Mouse (Mus musculus): ENCODE measurements around the gene Ip6k2. TPM values are rescaled to one million over a fixed set of nuclear protein-coding genes. Genes with fewer than 3 reads are reported as not detected.
A peak's percentile ranks its signal among the peaks of the same experiment; 100 is the strongest.

Ip6k2 gene
- total RNA-seq (2021) = 100 to 1,000 TPM; 240 to 270 TPM
- long read RNA-seq, transcript Ip6k2-207 (2 exons, 2,820 nt) = major isoform, 5 of 103 reads
- long read RNA-seq, partial matches to known transcripts = 28 of 103 reads
- long read RNA-seq, other reads (novel, unspliced or antisense) = 61 of 103 reads

DNA sequence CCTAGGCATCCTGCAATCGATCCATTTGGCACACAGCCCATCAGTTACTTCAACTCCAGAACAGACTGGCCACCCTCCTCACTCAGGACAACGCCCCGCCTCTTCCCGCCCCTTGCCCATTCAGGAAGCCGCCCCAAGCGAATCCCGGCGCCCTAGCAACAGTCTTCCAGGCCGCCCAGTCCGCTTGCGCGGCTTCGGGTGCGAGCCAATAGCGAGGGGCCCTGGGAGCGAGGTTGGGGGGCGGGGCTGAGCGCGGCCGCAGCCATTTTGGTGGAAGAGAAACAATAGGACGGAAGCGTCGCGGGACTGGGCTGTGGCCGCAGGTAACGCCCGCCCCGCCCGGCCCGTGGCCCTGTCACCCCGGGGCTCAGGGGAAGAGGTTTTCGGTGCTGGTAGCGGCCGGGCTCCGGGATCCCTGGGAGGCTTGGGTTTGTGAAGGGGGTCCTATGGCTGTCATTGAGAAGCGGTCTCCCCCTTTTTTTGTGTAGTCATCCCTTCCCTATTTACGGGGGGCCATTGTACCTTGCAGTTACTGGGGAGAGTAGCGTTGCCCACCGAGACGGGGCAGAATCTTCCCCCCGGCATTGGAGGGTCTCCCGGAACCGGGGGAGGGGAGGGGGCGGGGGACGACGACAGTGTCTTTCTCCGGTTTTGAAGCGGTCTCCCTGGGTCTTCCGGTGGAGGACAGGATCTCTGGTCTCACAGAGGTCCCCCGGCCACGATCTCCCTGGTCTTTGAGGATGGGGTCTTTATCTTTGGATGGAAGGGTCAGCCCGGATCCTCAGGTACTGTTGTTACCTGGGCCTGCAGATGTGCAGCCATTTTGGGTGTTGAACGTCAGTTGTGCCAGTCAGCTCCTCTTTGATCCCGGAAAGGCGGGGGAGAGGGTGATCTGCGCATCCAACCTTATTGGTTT, at the start of gene Ip6k2:
Gene Ip6k2 (plus strand): TSS at position 249 of the 916 bp plus-strand sequence.
- peak; percentile 97 for DNase-seq (ENCODE audit: low spot score in 2 of 2)

DNA sequence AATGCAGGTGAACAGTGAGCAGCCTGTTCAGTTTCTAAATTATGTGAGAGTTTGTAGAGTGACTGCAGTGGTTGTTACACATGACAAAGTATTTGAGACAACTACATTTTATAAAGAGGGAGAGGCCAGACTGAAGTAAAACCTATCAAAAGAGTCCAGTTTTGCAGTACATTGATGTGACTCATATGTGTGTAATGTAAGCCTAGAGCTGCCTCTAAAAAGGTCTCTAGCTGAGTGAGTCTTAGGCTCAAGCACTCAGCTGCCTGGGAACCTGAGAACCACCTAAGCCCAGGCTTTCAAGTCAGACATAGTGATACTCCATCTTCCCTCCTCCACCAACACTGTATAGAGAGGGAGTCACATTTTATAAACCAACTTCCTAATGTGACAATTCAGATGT, 49.0 kb upstream of the Ip6k2 start:
- DNase-seq (ENCODE audit: low spot score in 2 of 2) = no peak

DNA sequence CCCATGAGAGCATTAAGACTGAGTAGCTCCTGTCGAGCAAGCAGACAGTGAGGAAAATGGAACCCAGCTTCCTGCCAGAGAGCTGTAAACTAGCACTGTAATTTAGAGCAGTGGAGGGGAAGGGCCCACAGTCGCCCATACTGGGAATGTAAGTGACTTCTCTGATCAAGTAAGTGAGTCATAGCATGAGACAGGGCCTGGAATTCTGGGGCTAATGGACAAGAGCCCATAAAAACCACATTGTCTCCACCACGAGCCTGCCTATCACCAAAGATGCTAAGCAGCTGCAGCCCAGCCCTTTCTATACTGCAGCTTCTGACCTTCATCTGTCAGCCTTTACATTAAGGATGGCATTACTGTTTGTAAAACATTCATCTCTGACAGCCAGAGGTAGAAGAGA, 44.4 kb upstream of the Ip6k2 start:
- no peak for DNase-seq (ENCODE audit: low spot score in 2 of 2)

DNA sequence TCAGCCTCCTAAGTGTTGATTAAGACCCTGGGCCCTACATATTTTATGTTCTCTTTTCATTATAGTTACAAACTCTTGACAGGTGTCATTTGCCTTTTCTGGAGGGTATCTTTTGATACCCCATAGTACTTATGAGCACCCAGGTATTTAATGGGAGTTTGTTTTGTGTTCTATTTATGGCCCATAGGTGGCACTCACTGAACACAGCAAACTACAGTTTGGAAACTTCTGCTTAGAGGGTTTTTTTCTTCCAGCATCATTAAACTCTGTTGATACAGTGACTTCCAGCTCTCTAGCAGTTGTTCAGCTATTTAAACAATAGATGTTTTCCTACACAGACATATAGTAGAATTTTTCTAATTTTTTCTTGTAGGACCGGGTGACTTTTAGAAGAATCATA, 43.5 kb upstream of the Ip6k2 start:
- no peak for DNase-seq (ENCODE audit: low spot score in 2 of 2)

DNA sequence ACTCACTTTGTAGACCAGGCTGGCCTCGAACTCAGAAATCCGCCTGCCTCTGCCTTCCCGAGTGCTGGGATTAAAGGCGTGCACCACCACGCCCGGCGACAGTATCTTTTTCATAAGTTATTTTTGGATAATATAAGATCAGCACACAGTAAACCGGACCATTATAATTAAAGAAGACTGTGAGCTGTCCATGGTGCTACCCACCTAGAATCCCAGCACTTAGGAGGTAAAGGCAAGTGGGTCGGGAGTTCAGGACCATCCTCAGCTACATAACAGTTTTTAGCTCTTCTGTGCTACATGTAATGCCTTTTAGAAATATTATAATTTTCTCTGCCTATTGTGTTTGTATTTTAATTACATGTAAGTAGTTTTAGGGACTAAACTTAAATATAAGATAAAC, 41.5 kb upstream of the Ip6k2 start:
- DNase-seq (ENCODE audit: low spot score in 2 of 2) = no peak

DNA sequence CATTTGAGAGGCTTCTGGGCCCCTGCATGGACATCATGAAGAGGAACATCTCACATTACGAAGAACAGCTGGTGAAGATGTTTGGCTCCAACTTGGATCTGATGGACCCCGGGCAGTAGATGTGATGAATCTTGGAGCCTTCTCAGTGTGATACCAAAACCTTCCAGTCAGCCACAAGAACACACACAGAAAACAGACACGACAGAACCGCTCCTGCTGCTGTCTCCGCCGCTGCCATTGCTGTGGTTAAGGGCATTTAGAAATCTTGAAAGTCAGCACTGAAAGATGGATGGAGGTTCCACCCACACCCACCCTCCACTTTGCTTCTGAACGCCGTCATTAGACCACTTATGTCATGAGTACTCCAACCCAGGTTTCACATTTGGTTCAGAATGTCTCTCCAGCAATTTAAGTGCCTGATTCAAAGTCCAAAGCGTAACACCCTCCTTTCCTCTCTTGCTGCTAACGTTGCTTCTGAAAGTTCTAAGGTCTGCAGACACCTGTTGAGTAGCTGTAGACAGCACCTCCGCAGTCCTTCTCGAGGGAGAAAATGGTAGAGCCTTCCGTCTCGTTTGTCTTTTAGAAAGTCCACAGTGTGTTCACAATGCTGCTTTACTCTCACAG, 36.6 kb upstream of the Ip6k2 start:
- no peak for DNase-seq (ENCODE audit: low spot score in 2 of 2)

DNA sequence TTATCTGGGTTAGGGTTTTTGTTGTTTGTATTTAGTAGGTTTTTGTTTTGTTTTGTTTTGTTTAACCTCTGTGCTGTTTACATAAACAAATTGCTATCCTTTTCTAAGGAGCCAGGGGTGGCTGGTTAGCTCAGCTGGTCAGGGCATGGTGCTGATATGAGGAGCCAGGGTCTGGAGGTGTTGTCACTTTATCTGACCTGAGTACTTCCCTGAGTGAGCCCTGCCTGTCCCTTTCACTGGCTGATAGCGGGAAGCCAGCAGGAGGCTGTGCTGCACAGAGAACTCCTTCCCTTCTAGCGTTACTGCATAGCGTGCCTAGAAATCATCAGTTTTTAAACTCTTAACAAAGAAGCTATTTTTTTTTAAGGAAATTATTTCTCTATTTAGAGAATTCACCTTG, 35.9 kb upstream of the Ip6k2 start:
- no peak for DNase-seq (ENCODE audit: low spot score in 2 of 2)

DNA sequence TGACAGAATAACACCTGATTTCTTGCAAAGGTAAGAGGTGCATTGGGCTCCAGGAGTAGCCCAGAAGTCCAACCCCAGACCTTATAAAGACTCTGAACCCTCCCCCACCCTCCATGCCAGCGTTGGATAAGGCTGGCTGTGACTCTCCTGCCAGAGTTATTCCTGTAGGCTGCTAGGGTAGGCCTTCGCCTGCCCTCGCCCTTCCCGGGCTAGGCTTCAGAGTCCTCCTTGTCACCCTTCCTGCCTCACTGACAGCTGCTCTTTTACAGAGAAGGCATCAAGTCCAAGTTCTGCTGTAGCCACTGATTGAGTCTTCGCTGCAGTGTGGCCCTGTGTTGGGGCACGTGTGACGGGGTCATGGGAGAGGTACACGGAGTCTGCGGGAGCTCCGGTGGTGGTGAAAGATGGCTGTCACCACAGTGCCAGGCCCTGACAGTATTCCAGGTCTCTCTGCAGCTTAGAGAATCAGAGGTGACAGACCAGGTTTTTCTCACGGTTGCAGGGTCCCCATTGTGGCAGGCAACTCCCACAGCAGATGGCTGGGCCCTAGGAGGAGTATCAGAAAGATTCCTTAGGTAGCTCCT, 34.9 kb upstream of the Ip6k2 start:
- no peak for DNase-seq (ENCODE audit: low spot score in 2 of 2)

DNA sequence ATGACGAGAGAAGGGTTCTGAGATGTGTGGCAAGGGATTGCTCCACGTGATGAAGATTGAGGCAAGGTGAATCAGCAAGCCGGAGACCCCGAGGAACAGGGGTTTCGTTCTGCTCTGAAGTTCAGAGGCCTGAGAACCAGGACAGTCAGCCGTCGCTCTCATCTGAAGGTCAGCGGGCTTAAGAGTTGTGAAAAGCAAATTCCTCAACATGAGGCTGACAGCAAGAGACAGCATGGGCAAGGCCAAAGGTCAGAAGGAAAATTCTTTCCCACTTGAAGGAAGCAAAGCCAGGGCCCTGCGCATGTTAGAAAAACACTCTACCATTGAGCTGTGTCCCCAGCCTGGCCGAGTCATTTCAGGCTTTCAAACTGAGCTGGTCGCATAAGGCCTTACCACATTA, 33.0 kb upstream of the Ip6k2 start:
- no peak for DNase-seq (ENCODE audit: low spot score in 2 of 2)

DNA sequence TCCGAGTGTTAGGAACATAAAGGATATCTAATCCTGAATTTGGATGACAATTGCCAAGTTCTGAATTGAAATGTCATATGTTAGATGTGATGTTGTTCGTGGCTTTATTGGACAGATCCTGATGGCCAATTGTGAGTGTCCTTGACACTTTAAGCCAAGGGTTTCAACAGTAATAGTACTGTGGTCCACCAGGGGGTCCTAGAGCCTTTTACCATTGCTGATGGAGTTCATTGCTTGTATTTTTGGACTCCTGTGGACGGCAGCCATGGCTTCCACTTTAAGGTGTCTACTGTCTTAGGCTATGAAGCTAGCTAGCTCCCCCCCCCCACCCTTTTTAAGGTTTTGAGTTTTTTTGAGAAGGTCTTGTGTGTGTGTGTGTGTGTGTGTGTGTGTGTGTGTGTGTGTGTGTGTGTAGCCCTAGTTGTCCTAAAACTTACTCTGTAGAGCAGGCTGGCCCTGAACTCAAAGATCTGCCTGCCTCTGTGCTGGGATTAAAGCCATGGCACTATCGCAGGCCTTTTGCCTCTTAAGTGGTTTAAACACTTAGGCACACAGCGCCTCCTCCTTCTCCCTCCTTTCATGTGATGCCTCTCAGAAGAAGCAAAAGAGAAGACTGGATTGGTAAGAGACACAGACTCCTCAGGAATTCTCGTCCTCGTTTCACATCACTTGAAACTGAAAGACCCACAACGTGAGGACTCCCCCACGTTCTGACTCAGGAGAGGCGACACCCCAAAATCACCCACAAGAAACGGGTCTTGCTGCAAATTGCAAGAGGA, 31.3 kb upstream of the Ip6k2 start:
- DNase-seq (ENCODE audit: low spot score in 2 of 2) = no peak

DNA sequence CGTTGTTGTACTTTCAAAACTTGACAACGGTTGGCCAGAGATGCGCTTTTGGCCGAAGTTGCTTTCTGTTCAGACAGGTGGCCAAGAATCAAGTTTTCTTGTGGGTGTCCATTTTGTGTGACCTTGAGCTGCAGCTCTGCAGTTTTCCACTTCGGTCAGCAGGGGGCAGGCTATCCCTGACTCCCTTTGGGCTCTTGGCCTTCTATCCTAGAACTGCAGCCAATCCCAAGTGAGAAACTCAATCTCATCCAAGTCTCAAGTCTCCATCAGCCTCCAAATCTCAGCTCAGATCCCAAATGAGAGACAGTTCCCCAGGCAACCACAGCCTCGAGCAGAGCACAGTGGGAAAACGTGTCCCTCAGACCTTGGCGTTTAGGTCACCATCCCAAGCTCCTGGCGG, 30.3 kb upstream of the Ip6k2 start:
- peak; percentile 55 to 83 for DNase-seq (ENCODE audit: low spot score in 2 of 2)

DNA sequence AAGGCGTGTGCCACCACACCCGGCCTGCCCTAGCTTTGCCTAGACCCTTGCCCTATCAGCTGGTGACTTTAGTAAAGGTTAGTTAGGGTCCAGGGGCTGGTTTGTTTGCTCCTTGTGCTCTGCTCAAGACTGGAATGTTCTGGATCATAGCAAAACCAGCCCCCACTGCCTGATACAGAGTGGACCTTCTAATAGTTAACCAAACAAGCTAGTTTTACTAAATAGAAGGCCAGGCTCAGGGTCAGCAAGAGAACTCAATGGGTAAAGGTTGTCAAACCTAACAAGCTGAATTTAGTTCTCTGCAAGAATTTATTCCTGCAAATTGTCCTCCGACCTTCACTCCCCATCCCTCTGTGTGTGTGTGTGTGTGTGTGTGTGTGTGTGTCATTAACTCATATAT, 29.6 kb upstream of the Ip6k2 start:
- no peak for DNase-seq (ENCODE audit: low spot score in 2 of 2)

DNA sequence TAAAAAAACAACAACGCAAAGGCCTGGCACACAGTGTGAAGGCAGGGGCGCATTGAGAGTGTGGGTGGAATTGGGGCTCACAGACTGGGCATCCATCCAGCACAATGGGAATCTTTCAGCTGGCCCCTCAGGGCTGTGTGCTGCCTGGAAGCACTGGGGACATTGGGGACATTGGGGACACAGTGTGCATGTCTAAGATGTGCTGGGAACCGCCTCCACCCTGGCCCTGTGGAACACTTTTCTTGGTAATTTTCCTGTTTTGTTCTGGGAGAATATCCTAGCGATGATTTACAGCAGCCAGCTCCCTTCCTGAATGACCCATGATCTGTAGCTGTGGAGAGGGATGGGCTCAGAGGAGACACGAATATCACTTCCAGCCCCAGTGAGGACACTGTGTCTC, 29.2 kb upstream of the Ip6k2 start:
- DNase-seq (ENCODE audit: low spot score in 2 of 2) = peak; percentile 67 to 88

DNA sequence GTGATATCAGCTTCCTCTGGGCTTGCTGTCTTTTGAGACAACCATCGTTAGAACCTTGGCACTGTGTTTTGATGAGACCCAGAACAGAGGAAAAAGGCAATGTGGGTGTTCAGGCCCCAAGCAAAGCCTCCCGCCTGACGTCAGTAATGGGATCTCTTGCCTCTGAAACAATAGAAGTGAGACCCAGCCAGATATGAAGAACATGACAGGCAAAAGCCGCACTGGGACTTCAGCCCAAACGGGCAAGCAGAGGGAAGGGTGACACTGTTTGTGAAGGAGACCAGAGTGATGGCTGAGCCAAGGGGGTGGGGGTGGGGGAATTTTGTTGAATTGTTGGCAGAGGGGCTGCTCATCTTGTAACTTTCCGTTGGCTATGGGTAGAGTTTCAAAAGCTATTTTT, 26.2 kb upstream of the Ip6k2 start:
- no peak for DNase-seq (ENCODE audit: low spot score in 2 of 2)

DNA sequence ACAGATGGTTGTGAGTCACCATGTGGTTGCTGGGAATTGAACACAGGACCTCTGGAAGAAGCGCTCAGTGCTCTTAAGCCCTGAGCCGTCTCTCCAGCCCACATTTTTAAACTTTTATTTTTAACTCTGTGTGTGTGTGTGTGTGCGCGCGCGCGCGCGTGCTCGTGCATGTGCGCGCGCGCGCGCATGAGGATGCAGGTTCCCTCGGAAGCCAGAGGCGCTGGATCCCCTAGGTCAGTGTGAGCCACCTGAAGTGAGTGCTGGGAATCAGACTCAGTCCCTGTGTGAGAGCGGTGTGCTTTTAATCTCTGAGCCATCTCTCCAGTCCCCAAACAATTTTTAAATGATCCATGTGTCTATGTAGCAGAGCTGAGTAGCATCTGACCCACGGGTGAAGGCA, 24.5 kb upstream of the Ip6k2 start:
- DNase-seq (ENCODE audit: low spot score in 2 of 2) = no peak

DNA sequence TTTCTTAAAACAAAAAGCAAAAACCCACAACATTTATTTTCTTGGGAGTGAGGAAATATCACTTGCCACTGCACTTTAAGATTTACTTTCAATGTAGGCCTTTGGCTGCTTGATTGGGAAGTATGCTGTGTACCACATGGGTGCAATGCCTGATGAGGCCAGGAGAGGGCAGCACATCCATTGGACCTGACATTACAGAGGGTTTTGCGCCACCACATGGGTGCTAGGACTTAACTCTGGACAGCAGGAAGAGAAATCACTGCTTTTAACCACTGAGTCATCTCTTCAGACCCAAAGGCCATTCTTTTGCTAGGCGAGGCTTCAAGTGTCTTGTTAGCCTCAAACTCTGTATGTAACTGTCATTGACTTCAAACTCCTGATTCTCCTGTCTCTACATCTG, 23.8 kb upstream of the Ip6k2 start:
- DNase-seq (ENCODE audit: low spot score in 2 of 2) = no peak

DNA sequence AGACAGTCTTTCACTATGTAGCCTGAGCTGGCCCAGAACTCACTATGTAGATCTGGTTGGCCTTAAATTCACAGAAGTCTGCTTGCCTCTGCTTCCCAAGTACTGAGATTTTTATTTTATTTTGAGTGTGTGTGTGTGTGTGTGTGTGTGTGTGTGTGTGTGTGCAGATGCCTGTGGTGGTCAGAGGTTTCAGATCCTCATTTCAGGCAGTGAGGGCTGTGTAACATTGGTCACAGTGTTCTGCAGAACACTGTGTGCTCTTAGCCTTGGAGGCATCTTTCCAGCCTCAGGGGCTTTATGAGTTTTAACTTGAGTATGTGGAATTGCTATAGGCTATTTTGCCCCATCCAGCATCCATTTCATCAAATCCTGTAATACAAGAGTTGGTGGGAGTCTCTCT, 22.0 kb upstream of the Ip6k2 start:
- no peak for DNase-seq (ENCODE audit: low spot score in 2 of 2)

DNA sequence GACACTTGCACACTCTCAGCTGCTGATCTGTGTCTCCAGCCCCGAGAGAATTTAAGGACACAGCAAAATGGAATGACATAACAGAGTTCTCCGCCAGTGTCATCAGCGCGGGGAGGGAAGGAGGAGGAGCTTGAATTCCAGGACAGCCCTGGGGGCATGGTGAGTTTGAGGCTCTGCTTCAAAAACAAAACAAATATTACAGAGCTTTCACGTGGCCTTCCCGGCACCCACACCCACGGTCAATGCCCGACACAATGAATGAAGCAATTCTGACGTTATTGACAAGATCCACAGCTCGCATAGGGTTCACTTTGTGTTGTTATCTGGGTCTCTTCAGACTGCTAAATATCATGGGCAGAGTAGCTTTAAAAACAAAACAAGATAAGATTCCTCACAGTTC, 18.6 kb upstream of the Ip6k2 start:
- DNase-seq (ENCODE audit: low spot score in 2 of 2) = no peak

DNA sequence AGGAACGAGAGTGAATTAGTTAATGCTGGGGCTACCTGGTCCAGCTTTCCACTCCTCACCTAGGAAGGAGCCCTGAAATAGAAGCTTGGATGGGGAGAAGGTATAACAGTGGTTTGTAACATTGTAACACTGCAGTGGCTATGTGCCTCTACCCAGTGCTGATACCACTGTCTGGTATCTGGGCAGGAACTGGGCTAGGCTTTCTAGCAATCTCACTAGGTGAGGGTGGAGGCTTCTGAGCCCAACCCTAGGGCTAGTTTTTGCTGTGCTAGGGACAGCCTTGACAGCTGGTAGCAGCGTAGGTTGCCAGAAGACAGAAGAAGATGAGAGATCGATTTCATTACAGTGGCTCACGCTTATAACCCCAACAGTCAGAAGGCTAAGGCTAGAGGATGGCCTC, 7.0 kb upstream of the Ip6k2 start:
- no peak for DNase-seq (ENCODE audit: low spot score in 2 of 2)

DNA sequence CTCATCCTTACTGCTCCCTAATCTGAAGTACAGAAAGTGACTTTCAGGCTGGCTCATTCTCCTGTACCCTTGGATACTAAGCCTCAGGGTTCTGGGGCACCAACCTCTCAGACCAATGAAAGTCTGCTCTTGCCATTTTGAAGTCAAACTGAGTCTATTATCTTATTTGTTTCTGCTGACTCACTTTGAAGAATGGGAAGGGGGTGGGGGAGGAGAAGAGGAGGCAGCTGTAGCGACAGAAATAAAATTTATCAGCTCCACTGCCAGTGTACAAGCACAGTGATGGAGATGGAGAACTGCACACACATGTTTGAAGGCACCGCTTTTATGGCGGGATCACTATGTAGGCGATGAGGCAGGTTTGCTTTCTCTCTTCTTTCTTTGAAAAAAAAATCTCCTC, 6.3 kb upstream of the Ip6k2 start:
- no peak for DNase-seq (ENCODE audit: low spot score in 2 of 2)

DNA sequence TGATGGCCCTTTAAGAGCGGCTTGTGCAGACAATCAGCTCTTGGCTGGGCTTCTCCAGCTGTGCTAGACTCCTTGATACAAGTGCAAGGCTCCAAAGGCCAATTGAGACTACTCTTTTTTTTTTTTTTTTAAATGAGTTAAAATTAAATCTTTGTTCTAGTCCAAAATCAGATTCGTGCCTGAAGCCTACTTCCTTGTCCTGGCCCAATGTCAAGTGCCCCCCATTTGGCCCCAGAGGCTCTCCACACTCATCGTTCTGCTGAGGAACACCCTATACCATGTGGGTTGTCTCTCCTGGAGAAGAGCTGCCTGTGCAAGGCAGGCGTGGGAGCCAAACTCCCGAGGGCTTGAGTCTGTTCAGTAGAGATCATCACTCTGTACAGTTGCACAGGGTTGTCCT, 2.6 kb upstream of the Ip6k2 start:
- no peak for DNase-seq (ENCODE audit: low spot score in 2 of 2)

DNA sequence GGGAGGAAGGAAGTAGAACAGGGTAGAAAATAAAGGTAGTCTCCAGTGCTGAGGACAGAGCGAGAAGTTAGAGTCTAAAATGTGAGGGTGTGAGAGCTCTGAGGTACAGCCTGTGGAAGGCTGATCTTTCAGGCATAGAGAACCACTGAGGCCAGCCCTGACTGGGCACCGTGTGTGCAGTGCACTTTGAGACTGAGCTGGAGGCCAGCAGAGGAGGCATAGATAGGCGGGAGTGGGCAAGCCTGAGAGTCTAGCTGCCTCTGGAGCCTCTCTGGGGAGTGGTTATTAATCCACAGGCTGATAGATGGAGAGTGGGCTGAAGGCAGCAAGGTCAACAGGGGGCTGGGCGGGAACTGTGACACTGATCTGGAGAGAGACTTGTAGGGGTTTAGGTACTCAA, 1.7 kb upstream of the Ip6k2 start:
- DNase-seq (ENCODE audit: low spot score in 2 of 2) = no peak
